Mouse (Mus musculus) myocyte (in vitro differentiated cells): ENCODE results near the gene Nlrp4a. TPM values are rescaled to one million over a fixed set of nuclear protein-coding genes. Genes with fewer than 3 reads are reported as not detected.
"Not testable (repeated sequence)": the region's sequence is repeated elsewhere in the genome, so short reads cannot be mapped to it uniquely, and the experiment has no call there.

Experiments
- H3K27me3 ChIP-seq: one replicate; pipeline ENCODE4 v1.6.1; 2011; ENCODE audit not compliant: control insufficient read depth, insufficient read depth, insufficient read length
- H3K36me3 ChIP-seq: one replicate; pipeline ENCODE4 v1.6.1; 2011; ENCODE audit not compliant: control insufficient read depth, insufficient read depth
- H3K4me2 ChIP-seq: one replicate; pipeline ENCODE4 v1.6.1; 2011; ENCODE audit warnings: low read depth, control low read depth
- H3K4me3 ChIP-seq: one replicate; pipeline ENCODE4 v1.5.1; 2011; ENCODE audit warnings: mild to moderate bottlenecking, control low read depth, moderate library complexity
- H3K79me2 ChIP-seq: one replicate; pipeline ENCODE4 v1.6.1; 2011; ENCODE audit not compliant: control insufficient read depth, insufficient read depth
- H3ac ChIP-seq: one replicate; pipeline ENCODE4 v1.6.1; 2011; ENCODE audit not compliant: control insufficient read depth, insufficient read length
- CEBPB ChIP-seq: IDR thresholded peaks from 2 replicates; pipeline ENCODE4 v1.6.1; 2011; ENCODE audit warnings: mild to moderate bottlenecking, moderate library complexity; ENCODE audit not compliant: poor library complexity, insufficient read depth, severe bottlenecking
- E2F4 ChIP-seq: IDR thresholded peaks from one replicate; pipeline ENCODE4 v1.6.1; 2011; ENCODE audit warnings: mild to moderate bottlenecking, control low read depth, moderate library complexity; ENCODE audit not compliant: insufficient read depth
- MAX ChIP-seq: IDR thresholded peaks from one replicate; pipeline ENCODE4 v1.6.1; 2011; ENCODE audit warnings: low read depth, mild to moderate bottlenecking, control low read depth
- MYOD1 ChIP-seq, 3 experiments: IDR thresholded peaks; one replicate each; pipeline ENCODE4 v1.6.1; 2011; ENCODE audit warnings: control low read depth in 2 of 3, low read depth in 2 of 3, mild to moderate bottlenecking in 2 of 3, moderate library complexity in 1 of 3; ENCODE audit not compliant: insufficient read length in 2 of 3, control insufficient read depth in 1 of 3
- MYOG ChIP-seq, 3 experiments: IDR thresholded peaks; one replicate each; pipeline ENCODE4 v1.6.1; 2011; ENCODE audit warnings: control low read depth in 2 of 3, low read depth in 2 of 3, mild to moderate bottlenecking in 2 of 3; ENCODE audit not compliant: insufficient read length in 2 of 3, control insufficient read depth in 1 of 3, insufficient read depth in 1 of 3
- POLR2A ChIP-seq: IDR thresholded peaks from one replicate; pipeline ENCODE4 v1.6.1; 2011; ENCODE audit warnings: low read depth, mild to moderate bottlenecking, control low read depth, moderate library complexity; ENCODE audit not compliant: insufficient read length
- POLR2AphosphoS2 ChIP-seq: IDR thresholded peaks from one replicate; pipeline ENCODE4 v1.6.1; 2011; ENCODE audit warnings: low read depth, control low read depth; ENCODE audit not compliant: insufficient read length
- REST ChIP-seq: IDR thresholded peaks from one replicate; pipeline ENCODE4 v1.6.1; 2011; ENCODE audit warnings: mild to moderate bottlenecking, control low read depth, moderate library complexity; ENCODE audit not compliant: insufficient read depth, insufficient read length
- SRF ChIP-seq: IDR thresholded peaks from one replicate; pipeline ENCODE4 v1.6.1; 2011; ENCODE audit warnings: low read depth; ENCODE audit not compliant: control insufficient read depth, insufficient read length
- TCF12 ChIP-seq: IDR thresholded peaks from one replicate; pipeline ENCODE4 v1.6.1; 2011; ENCODE audit warnings: mild to moderate bottlenecking, control low read depth; ENCODE audit not compliant: poor library complexity, insufficient read depth, severe bottlenecking
- TCF3 ChIP-seq: IDR thresholded peaks from one replicate; pipeline ENCODE4 v1.6.1; 2011; ENCODE audit warnings: low read depth, control low read depth; ENCODE audit not compliant: insufficient read length
- USF1 ChIP-seq: IDR thresholded peaks from one replicate; pipeline ENCODE4 v1.6.1; 2011; ENCODE audit warnings: low read depth, mild to moderate bottlenecking, control low read depth, moderate library complexity
- polyA plus RNA-seq: library from polyadenylated mRNA; unstranded; fragments of >200 nt; fragmentation: generic; extraction: Trizol; gene quantifications from one replicate; pipeline ENCODE4 v1.2.1, GENCODE M21; 2012; ENCODE audit warnings: missing spikeins

The Nlrp4a gene
- polyA plus RNA-seq, result not detected

- Histone ChIP-seq H3K36me3 (no peaks in the 10 kb centered on the region), H3ac (no peak within 1 kb of the TSS), H3K79me2 (no peaks in the 10 kb centered on the region), H3K4me2 (no peak within 1 kb of the TSS), H3K27me3 (no peaks in the 10 kb centered on the region), H3K4me3 (no peak within 1 kb of the TSS)
- no peak for TF ChIP-seq POLR2A
- TF ChIP-seq TCF3, result no peak
- TF ChIP-seq TCF12, result no peak
- TF ChIP-seq USF1, result no peak
- TF ChIP-seq MYOD1 (IDR thresholded peaks at IDR 0.05; ENCODE audit: control insufficient read depth in 1 of 3, insufficient read length in 2 of 3, low read depth in 2 of 3), result no peak
- no peak for TF ChIP-seq SRF
- no peak for TF ChIP-seq MYOG (IDR thresholded peaks at IDR 0.05; ENCODE audit: control insufficient read depth in 1 of 3, insufficient read depth in 1 of 3, insufficient read length in 2 of 3, low read depth in 2 of 3)
- TF ChIP-seq CEBPB, result no peak
- no peak for TF ChIP-seq REST
- no peak for TF ChIP-seq E2F4
- TF ChIP-seq MAX, result no peak
- no peak for TF ChIP-seq POLR2AphosphoS2
Observed at GRCm38 (mm10) chr7:26434813-26435212, at the start of gene Nlrp4a. Gene Nlrp4a, plus strand, starts transcription at chr7:26435113.

GRCm38 (mm10) chr7:26386691-26387090 is 48.2 kb upstream of the Nlrp4a start:
- not testable (repeated sequence) for H3K4me3 ChIP-seq, H3ac ChIP-seq, H3K36me3 ChIP-seq, H3K79me2 ChIP-seq, H3K4me2 ChIP-seq, H3K27me3 ChIP-seq

GRCm38 (mm10) chr7:26391137-26391536 is 43.8 kb upstream of the Nlrp4a start:
- not testable (repeated sequence) for H3K79me2 ChIP-seq, H3ac ChIP-seq

DNA sequence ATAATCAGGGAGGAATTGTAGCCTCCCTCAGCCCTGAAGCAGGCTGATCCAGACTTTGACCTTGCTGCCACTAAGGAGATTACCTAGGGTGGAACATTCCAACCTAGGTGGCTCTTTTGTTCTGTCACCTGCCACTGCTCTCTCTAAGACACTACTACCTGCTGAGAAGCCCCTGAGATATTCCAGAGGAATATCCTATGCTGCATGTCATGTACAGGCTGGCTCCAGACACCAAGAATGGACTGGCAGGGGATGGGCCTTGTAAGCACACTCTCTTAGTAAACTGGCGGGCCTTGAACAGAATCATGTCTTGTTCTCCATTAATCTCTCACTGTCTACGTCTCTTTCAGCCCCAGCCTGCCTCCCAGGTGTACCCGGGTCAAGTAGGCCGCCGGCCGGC is 43.1 kb upstream of the Nlrp4a start:
- not testable (repeated sequence) for H3ac ChIP-seq, H3K36me3 ChIP-seq, H3K27me3 ChIP-seq, H3K4me3 ChIP-seq, H3K4me2 ChIP-seq, H3K79me2 ChIP-seq

More at GRCm38 (mm10) chr7:26391137-26391536, 43.8 kb upstream of the Nlrp4a start:
- not testable (repeated sequence) for H3K4me2 ChIP-seq, H3K27me3 ChIP-seq, H3K4me3 ChIP-seq, H3K36me3 ChIP-seq

DNA sequence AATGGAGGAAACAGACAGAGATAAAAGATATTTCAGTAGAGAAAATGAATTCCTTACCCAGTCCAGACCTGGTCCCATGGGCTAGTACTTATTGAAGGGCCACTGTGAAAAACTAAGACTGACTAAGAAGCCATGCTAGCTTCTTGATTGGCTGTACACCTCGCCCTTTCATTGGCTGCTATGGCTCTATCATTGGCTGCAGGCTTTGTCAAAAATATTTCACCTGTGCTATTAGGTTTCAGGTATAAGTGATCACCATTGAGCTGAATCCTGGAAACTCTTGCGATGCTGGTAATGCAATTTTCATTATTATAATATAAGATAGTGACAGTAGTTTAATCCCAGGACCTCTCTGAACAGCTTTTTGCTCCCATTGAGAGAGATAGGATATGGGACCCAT is 31.3 kb upstream of the Nlrp4a start, which contains the start of gene Nlrp9c:
Gene Nlrp9c (minus strand): TSS at position 101 of the 400 bp plus-strand sequence.
- not testable (repeated sequence) for H3K27me3 ChIP-seq, H3K36me3 ChIP-seq, H3K79me2 ChIP-seq, H3K4me2 ChIP-seq, H3K4me3 ChIP-seq, H3ac ChIP-seq

GRCm38 (mm10) chr7:26476690-26477089 is 41.8 kb downstream of the Nlrp4a start:
- Histone ChIP-seq H3K4me2 (no peak overlapping the region), H3K79me2 (no peaks in the 10 kb centered on the region), H3K36me3 (no peaks in the 10 kb centered on the region), H3K4me3 (no peak overlapping the region), H3ac (no peak overlapping the region), H3K27me3 (no peaks in the 10 kb centered on the region)
- TF ChIP-seq USF1 (no peak), POLR2AphosphoS2 (no peak), REST (no peak), MAX (no peak)

DNA sequence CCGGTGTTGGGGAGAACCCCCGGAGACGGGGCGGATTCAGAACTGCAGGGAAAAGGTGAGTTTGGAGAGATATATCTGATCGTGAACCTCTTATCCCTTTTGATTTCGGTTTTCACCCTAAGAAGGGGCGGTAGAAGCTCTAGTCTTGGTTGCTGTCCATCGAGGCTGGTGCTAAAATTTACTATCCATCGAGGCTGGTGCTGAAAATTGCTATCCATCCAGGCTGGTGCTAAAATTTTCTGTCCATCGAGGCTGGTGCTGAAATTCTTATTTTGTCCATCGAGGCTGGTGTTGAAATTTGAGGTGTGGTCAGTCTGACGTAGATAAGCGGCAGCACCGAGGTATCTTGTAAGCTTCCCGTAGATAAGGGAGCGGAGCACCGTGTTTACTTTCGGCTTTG is 54.6 kb downstream of the Nlrp4a start:
- TF ChIP-seq REST, result peak; percentile 40
- not testable (repeated sequence) for H3K27me3 ChIP-seq, H3ac ChIP-seq, H3K4me3 ChIP-seq, H3K4me2 ChIP-seq, H3K36me3 ChIP-seq, H3K79me2 ChIP-seq

Other genes starting within 250 kb of the Nlrp4a start
- not detected for gene Vmn1r184, start 174.8 kb upstream of the Nlrp4a start, polyA plus RNA-seq
- gene Cyp2a4, start 127.9 kb upstream of the Nlrp4a start, polyA plus RNA-seq, result not detected
- not detected for gene Nlrp9c, start 31.4 kb upstream of the Nlrp4a start, polyA plus RNA-seq
- gene Nlrp9a, start 99.9 kb downstream of the Nlrp4a start, polyA plus RNA-seq, result not detected
- not detected for gene Vmn1r185, start 183.4 kb downstream of the Nlrp4a start, polyA plus RNA-seq